8 mouse cellular contexts compared by ENCODE assay signal in genomic region chr3:55244087-55244486, GRCm38 (mm10). TPM values are rescaled to one million over a fixed set of nuclear protein-coding genes. Genes with fewer than 3 reads are reported as not detected.
A peak's percentile ranks its signal among the peaks of the same experiment; 100 is the strongest.
DNase-seq lines count a peak whose midpoint lies in the region; ATAC-seq and TF ChIP-seq lines count a peak whose summit lies in the region.

No protein-coding gene starts in this region.

- peak overlapping the region; percentile 65 for H3K4me2 ChIP-seq in hindbrain, embryonic 14.5 days (replicated peaks)
- peak overlapping the region; percentile 73 for H3K4me2 ChIP-seq in myocyte (ENCODE audit: low read depth)

- TF ChIP-seq POLR2A in myocyte (IDR thresholded peaks at IDR 0.05; ENCODE audit: insufficient read length, low read depth) = peak; percentile 9

- peaks cover 38% of the 10 kb centered on the region for H3K27me3 ChIP-seq in embryonic facial prominence, embryonic 10.5 days (replicated peaks; ENCODE audit: low read depth, poor library complexity, severe bottlenecking)
- no peaks in the 10 kb centered on the region for H3K27me3 ChIP-seq in hindbrain, embryonic 14.5 days (ENCODE audit: control insufficient read depth, insufficient read depth, low read length)
- no peaks in the 10 kb centered on the region for H3K27me3 ChIP-seq in myocyte (ENCODE audit: control insufficient read depth, insufficient read depth, insufficient read length)

- H3K4me1 ChIP-seq in embryonic facial prominence, embryonic 10.5 days = peaks cover 26% of the 10 kb centered on the region
- H3K4me1 ChIP-seq in hindbrain, embryonic 14.5 days (replicated peaks; ENCODE audit: control insufficient read depth, insufficient read depth, low read length) = peaks cover 44% of the 10 kb centered on the region

- H3K79me2 ChIP-seq in myocyte (ENCODE audit: control insufficient read depth, insufficient read depth) = peaks cover 31% of the 10 kb centered on the region

- H3K36me3 ChIP-seq in embryonic facial prominence, embryonic 10.5 days (replicated peaks) = peaks cover 10% of the 10 kb centered on the region
- H3K36me3 ChIP-seq in hindbrain, embryonic 14.5 days (replicated peaks; ENCODE audit: control insufficient read depth, insufficient read depth) = peaks cover 21% of the 10 kb centered on the region
- peaks cover 9% of the 10 kb centered on the region for H3K36me3 ChIP-seq in myocyte (ENCODE audit: control insufficient read depth, insufficient read depth)

- peak; percentile 12 for DNase-seq in embryo, embryonic 11 days
- DNase-seq in embryo, embryonic 9.5 days (ENCODE audit: extremely low spot score) = no peak
- no peak for DNase-seq in embryonic facial prominence, embryonic 10.5 days (ENCODE audit: low spot score)
- DNase-seq in hindbrain, embryonic 14.5 days (ENCODE audit: low spot score) = no peak
- no peak for DNase-seq in urinary bladder, postnatal 25 days (ENCODE audit: low spot score)
- no peak for DNase-seq in cerebellum, adult 18-20 months
- no peak for DNase-seq in thymus, postnatal 0 days (ENCODE audit: low spot score)

- peak overlapping the region; percentile 80; the same call in 1 of the 2 replicates for H3K4me3 ChIP-seq in embryonic facial prominence, embryonic 10.5 days
- H3K4me3 ChIP-seq in hindbrain, embryonic 14.5 days (replicated peaks; ENCODE audit: low read length) = peak overlapping the region; percentile 69
- peak overlapping the region; percentile 70 for H3K4me3 ChIP-seq in myocyte

- no peaks in the 10 kb centered on the region for H3K9me3 ChIP-seq in embryonic facial prominence, embryonic 10.5 days
- H3K9me3 ChIP-seq in hindbrain, embryonic 14.5 days (ENCODE audit: control insufficient read depth, low read length) = no peaks in the 10 kb centered on the region

- H3K27ac ChIP-seq in embryonic facial prominence, embryonic 10.5 days (replicated peaks) = no peak overlapping the region
- peak overlapping the region; percentile 96 for H3K27ac ChIP-seq in hindbrain, embryonic 14.5 days

- WGBS in embryonic facial prominence, embryonic 10.5 days = 68% methylated on average over 6 of the region's 6 CpGs
- WGBS in hindbrain, embryonic 14.5 days = 31% methylated on average over 6 of the region's 6 CpGs

- H3K9ac ChIP-seq in hindbrain, embryonic 14.5 days = peak overlapping the region; percentile 93

- no peak overlapping the region for H3ac ChIP-seq in myocyte (ENCODE audit: control insufficient read depth, insufficient read length)

- no peak for ATAC-seq in hindbrain, embryonic 14.5 days (ENCODE audit: low FRiP score)

TF ChIP-seq in myocyte, 11 proteins besides CTCF, POLR2A, EP300 and RAD21:
- no peak for TF ChIP-seq REST (IDR thresholded peaks at IDR 0.05; ENCODE audit: insufficient read depth, insufficient read length)
- no peak for TF ChIP-seq SRF (IDR thresholded peaks at IDR 0.05; ENCODE audit: control insufficient read depth, insufficient read length, low read depth)
- peak in 1 of 3 experiments; percentile 78 for TF ChIP-seq MYOG (IDR thresholded peaks at IDR 0.05; ENCODE audit: control insufficient read depth in 1 of 3, insufficient read depth in 1 of 3, insufficient read length in 2 of 3, low read depth in 2 of 3)
- TF ChIP-seq USF1 (IDR thresholded peaks at IDR 0.05; ENCODE audit: low read depth) = no peak
- TF ChIP-seq MYOD1 (IDR thresholded peaks at IDR 0.05; ENCODE audit: control insufficient read depth in 1 of 3, insufficient read length in 2 of 3, low read depth in 2 of 3) = peak in 1 of 3 experiments; percentile 72
- no peak for TF ChIP-seq TCF3 (IDR thresholded peaks at IDR 0.05; ENCODE audit: insufficient read length, low read depth)

RNA-seq across cellular contexts. Expression of gene Dclk1, which starts 1.9 kb away (rescaled TPM):
- polyA plus RNA-seq in embryonic facial prominence, embryonic 10.5 days (2016; fragmentation: Nextera tagmentation; extraction: Ambion mirVana) = 36.6 and 44.8 TPM in 2 replicates
- polyA plus RNA-seq in hindbrain, embryonic 14.5 days (2014; fragmentation: Nextera tagmentation; extraction: Ambion mirVana) = 256 and 290 TPM in 2 replicates
- 70.4 TPM for polyA plus RNA-seq in myocyte (2012; fragmentation: generic; extraction: Trizol)
- 2.6 and 3.3 TPM in 2 replicates for polyA plus RNA-seq in thymus, postnatal 0 days (2015; fragmentation: Nextera tagmentation; extraction: Ambion mirVana)
